Mouse (Mus musculus) liver, adult 2 months (tissue): ENCODE measurements at regions not wholly inside any gene's neighbourhood (a gene's known extent, or its start where the extent isn't known, plus 50 kb on each side); places are given as distances from the start of the nearest gene placed in this dataset.
A peak's percentile ranks its signal among the peaks of the same experiment; 100 is the strongest.

Experiments
- DNase-seq: peaks from one replicate; pipeline ENCODE4 v3.0.0-alpha.2; 2011; ENCODE audit warnings: low read depth, low spot score; ENCODE audit errors: extremely low read depth
- H3K27ac ChIP-seq: fragments of 200-500 bp; replicated peaks from 2 replicates; pipeline ENCODE4 v1.5.1; 2012; ENCODE audit warnings: low read depth, mild to moderate bottlenecking, control low read depth, inconsistent platforms, low read length; ENCODE audit not compliant: insufficient read depth
- H3K27me3 ChIP-seq: fragments of 200-500 bp; 2 replicates; pipeline ENCODE4 v1.6.1; 2012; ENCODE audit warnings: mild to moderate bottlenecking, moderate library complexity, low read length, inconsistent platforms; ENCODE audit not compliant: control insufficient read depth, insufficient read depth
- H3K36me3 ChIP-seq: fragments of 200-500 bp; 2 replicates; pipeline ENCODE4 v1.6.1; 2012; ENCODE audit warnings: low read length, inconsistent platforms; ENCODE audit not compliant: control insufficient read depth, insufficient read depth
- H3K4me1 ChIP-seq: fragments of 200-500 bp; 2 replicates; pipeline ENCODE4 v1.6.1; 2011; ENCODE audit warnings: low read length; ENCODE audit not compliant: control insufficient read depth, insufficient read depth
- H3K4me3 ChIP-seq: fragments of 200-500 bp; 2 replicates; pipeline ENCODE4 v1.5.1; 2011; ENCODE audit warnings: low read depth, mild to moderate bottlenecking, control low read depth, low read length, moderate library complexity; ENCODE audit not compliant: insufficient read depth
- H3K79me2 ChIP-seq: fragments of 200-500 bp; 2 replicates; pipeline ENCODE4 v1.6.1; 2012; ENCODE audit warnings: inconsistent platforms, mild to moderate bottlenecking, low read length, moderate library complexity; ENCODE audit not compliant: control insufficient read depth, insufficient read depth
- H3K9ac ChIP-seq: fragments of 200-500 bp; 2 replicates; pipeline ENCODE4 v1.6.1; 2012; ENCODE audit warnings: low read depth, mild to moderate bottlenecking, control low read depth, inconsistent platforms, low read length
- CTCF ChIP-seq: fragments of 200-500 bp; IDR thresholded peaks from 2 replicates; pipeline ENCODE4 v1.5.1; 2011; ENCODE audit warnings: low read depth, low read length, control low read depth
- POLR2A ChIP-seq: fragments of 200-500 bp; IDR thresholded peaks from 2 replicates; pipeline ENCODE4 v1.6.1; 2011; ENCODE audit warnings: low read length, control low read depth; ENCODE audit not compliant: insufficient read depth; ENCODE audit errors: extremely low read depth
- WGBS: fragments of 180-500 bp; shearing (Covaris S2); methylation state at CpG from one replicate; pipeline ENCODE4 v1.1.7; 2018; 5-methylcytosine and 5-hydroxymethylcytosine counted together

- DNase-seq = no peak
- no peak overlapping the region for H3K9ac ChIP-seq
- H3K27me3 ChIP-seq = no peaks in the 10 kb centered on the region
- H3K27ac ChIP-seq = no peak overlapping the region
- TF ChIP-seq POLR2A (no peak), CTCF (no peak)
- 30% methylated on average over 6 of the region's 6 CpGs for WGBS
- no peak overlapping the region for H3K4me3 ChIP-seq
- H3K79me2 ChIP-seq = no peaks in the 10 kb centered on the region
- H3K4me1 ChIP-seq = no peaks in the 10 kb centered on the region; the same call in 1 of the 2 replicates
- H3K36me3 ChIP-seq = no peaks in the 10 kb centered on the region
Measured at GRCm38 (mm10) chr10:7275357-7275756, 63.3 kb upstream of the Cnksr3 start.

GRCm38 (mm10) chr10:7274422-7274821 lies 62.4 kb upstream of the Cnksr3 start:
- WGBS = 38% methylated on average over 7 of the region's 7 CpGs
- TF ChIP-seq CTCF (no peak), POLR2A (no peak)
- peak; percentile 21 for DNase-seq

GRCm38 (mm10) chr10:7271156-7271555 lies 59.1 kb upstream of the Cnksr3 start:
- no peaks in the 10 kb centered on the region for H3K27me3 ChIP-seq
- H3K9ac ChIP-seq = no peak overlapping the region
- TF ChIP-seq POLR2A (no peak), CTCF (no peak)
- H3K4me3 ChIP-seq = no peak overlapping the region
- H3K4me1 ChIP-seq = peaks cover 6% of the 10 kb centered on the region
- H3K36me3 ChIP-seq = no peaks in the 10 kb centered on the region
- no peaks in the 10 kb centered on the region for H3K79me2 ChIP-seq
- no peak overlapping the region for H3K27ac ChIP-seq
- 11% methylated on average over 5 of the region's 5 CpGs for WGBS
- DNase-seq = peak; percentile 24

More at GRCm38 (mm10) chr10:7274422-7274821, 62.4 kb upstream of the Cnksr3 start:
- Histone ChIP-seq H3K4me3 (no peak overlapping the region), H3K36me3 (no peaks in the 10 kb centered on the region), H3K4me1 (no peaks in the 10 kb centered on the region; the same call in 1 of the 2 replicates), H3K9ac (no peak overlapping the region), H3K27ac (no peak overlapping the region), H3K79me2 (no peaks in the 10 kb centered on the region), H3K27me3 (no peaks in the 10 kb centered on the region)

- Histone ChIP-seq H3K27ac (no peak overlapping the region), H3K27me3 (no peaks in the 10 kb centered on the region), H3K9ac (no peak overlapping the region), H3K79me2 (no peaks in the 10 kb centered on the region), H3K4me1 (peaks cover 11% of the 10 kb centered on the region), H3K36me3 (no peaks in the 10 kb centered on the region), H3K4me3 (no peak overlapping the region)
- WGBS = 38% methylated on average over 9 of the region's 9 CpGs
- DNase-seq = peak; percentile 75
- TF ChIP-seq CTCF = no peak
- TF ChIP-seq POLR2A = no peak
Measured at GRCm38 (mm10) chr10:7268386-7269033, 56.5 kb upstream of the Cnksr3 start.

GRCm38 (mm10) chr10:7267903-7268302 lies 55.9 kb upstream of the Cnksr3 start:
- no peak overlapping the region for H3K27ac ChIP-seq
- WGBS = 93% methylated on average over 4 of the region's 4 CpGs

GRCm38 (mm10) chr10:7267106-7267505 lies 55.1 kb upstream of the Cnksr3 start:
- Histone ChIP-seq H3K9ac (no peak overlapping the region), H3K4me3 (no peak overlapping the region), H3K36me3 (no peaks in the 10 kb centered on the region), H3K27ac (no peak overlapping the region), H3K79me2 (no peaks in the 10 kb centered on the region), H3K27me3 (no peaks in the 10 kb centered on the region), H3K4me1 (peaks cover 11% of the 10 kb centered on the region)
- DNase-seq = no peak
- 90% methylated on average over 4 of the region's 4 CpGs for WGBS
- TF ChIP-seq CTCF (no peak), POLR2A (no peak)

More at GRCm38 (mm10) chr10:7267903-7268302, 55.9 kb upstream of the Cnksr3 start:
- Histone ChIP-seq H3K79me2 (no peaks in the 10 kb centered on the region), H3K27me3 (no peaks in the 10 kb centered on the region), H3K9ac (no peak overlapping the region), H3K36me3 (no peaks in the 10 kb centered on the region), H3K4me3 (no peak overlapping the region), H3K4me1 (peaks cover 11% of the 10 kb centered on the region)
- DNase-seq = no peak
- TF ChIP-seq CTCF = no peak
- no peak for TF ChIP-seq POLR2A
